Mouse (Mus musculus): ENCODE data around the gene Mucl3. TPM values are rescaled to one million over a fixed set of nuclear protein-coding genes. Genes with fewer than 3 reads are reported as not detected.
A peak's percentile ranks its signal among the peaks of the same experiment; 100 is the strongest.

The Mucl3 gene
- total and polyA plus RNA-seq, 3 experiments = not detected

- 25% methylated on average over 6 of the region's 6 CpGs for WGBS
- Histone ChIP-seq H3K27ac (no peak overlapping the region), H3K36me3 (ENCODE audit: control insufficient read depth, insufficient read depth, low read length) (no peaks in the 10 kb centered on the region), H3K4me1 (ENCODE audit: control insufficient read depth, insufficient read depth, low read length) (no peaks in the 10 kb centered on the region), H3K27me3 (ENCODE audit: control insufficient read depth, insufficient read depth, low read length) (no peaks in the 10 kb centered on the region), H3K9ac (ENCODE audit: low read depth, low read length) (no peak overlapping the region), H3K4me3 (no peak overlapping the region), H3K79me2 (replicated peaks; ENCODE audit: control insufficient read depth, insufficient read depth, low read length) (no peaks in the 10 kb centered on the region)
- TF ChIP-seq CTCF (IDR thresholded peaks at IDR 0.05) = no peak
- DNase-seq = no peak
- intact Hi-C loops (cut with DNase I) = no loop called here
Measured at GRCm38 (mm10) chr17:35639352-35639751, 4.1 kb downstream of the Mucl3 start.

GRCm38 (mm10) chr17:35638475-35639190 lies 4.9 kb downstream of the Mucl3 start:
- Histone ChIP-seq H3K4me3 (no peak overlapping the region), H3K4me1 (ENCODE audit: control insufficient read depth, insufficient read depth, low read length) (no peaks in the 10 kb centered on the region), H3K36me3 (ENCODE audit: control insufficient read depth, insufficient read depth, low read length) (no peaks in the 10 kb centered on the region), H3K79me2 (replicated peaks; ENCODE audit: control insufficient read depth, insufficient read depth, low read length) (no peaks in the 10 kb centered on the region), H3K9ac (ENCODE audit: low read depth, low read length) (no peak overlapping the region), H3K27me3 (ENCODE audit: control insufficient read depth, insufficient read depth, low read length) (no peaks in the 10 kb centered on the region), H3K27ac (no peak overlapping the region)
- no peak for TF ChIP-seq POLR2A (IDR thresholded peaks at IDR 0.05; ENCODE audit: insufficient read depth, low read depth, low read length)
- TF ChIP-seq CTCF (IDR thresholded peaks at IDR 0.05) = no peak
- TF ChIP-seq EP300 (IDR thresholded peaks at IDR 0.05; ENCODE audit: insufficient read depth, low read depth, low read length) = no peak
- peak; percentile 53 to 63 for DNase-seq
- WGBS = 17% methylated on average over 14 of the region's 14 CpGs
- intact Hi-C loops (cut with DNase I) = no loop called here

- WGBS = 39% methylated on average over 5 of the region's 5 CpGs
- Histone ChIP-seq H3K27me3 (ENCODE audit: control insufficient read depth, insufficient read depth, low read length) (no peaks in the 10 kb centered on the region), H3K79me2 (replicated peaks; ENCODE audit: control insufficient read depth, insufficient read depth, low read length) (no peaks in the 10 kb centered on the region), H3K9ac (ENCODE audit: low read depth, low read length) (no peak overlapping the region), H3K27ac (no peak overlapping the region), H3K36me3 (ENCODE audit: control insufficient read depth, insufficient read depth, low read length) (no peaks in the 10 kb centered on the region), H3K4me3 (no peak overlapping the region), H3K4me1 (ENCODE audit: control insufficient read depth, insufficient read depth, low read length) (no peaks in the 10 kb centered on the region)
- no peak for TF ChIP-seq CTCF (IDR thresholded peaks at IDR 0.05)
- no peak for TF ChIP-seq POLR2A (IDR thresholded peaks at IDR 0.05; ENCODE audit: insufficient read depth, low read depth, low read length)
- TF ChIP-seq EP300 (IDR thresholded peaks at IDR 0.05; ENCODE audit: insufficient read depth, low read depth, low read length) = no peak
- intact Hi-C loops (cut with DNase I) = no loop called here
- no peak for DNase-seq
Measured at GRCm38 (mm10) chr17:35636363-35636762, 7.1 kb downstream of the Mucl3 start.

GRCm38 (mm10) chr17:35635699-35636111 lies 7.8 kb downstream of the Mucl3 start:
- under 1% methylated on average over 15 of the region's 15 CpGs for WGBS
- H3K36me3 ChIP-seq (ENCODE audit: control insufficient read depth, insufficient read depth, low read length) = no peaks in the 10 kb centered on the region
- no peak overlapping the region for H3K9ac ChIP-seq (ENCODE audit: low read depth, low read length)
- TF ChIP-seq CTCF (IDR thresholded peaks at IDR 0.05) (peak; percentile 89; the same call in 1 of the 2 replicates), EP300 (IDR thresholded peaks at IDR 0.05; ENCODE audit: insufficient read depth, low read depth, low read length) (no peak)
- H3K4me3 ChIP-seq = peak overlapping the region; percentile 51
- intact Hi-C loops (cut with DNase I) = loop anchor here (1.0 kb wide), 1 partner anchor 90 kb away; no protein-coding TSS in a partner anchor
- H3K79me2 ChIP-seq (replicated peaks; ENCODE audit: control insufficient read depth, insufficient read depth, low read length) = no peaks in the 10 kb centered on the region
- peak; percentile 57 to 62 for DNase-seq
- no peaks in the 10 kb centered on the region for H3K27me3 ChIP-seq (ENCODE audit: control insufficient read depth, insufficient read depth, low read length)
- H3K27ac ChIP-seq = no peak overlapping the region
- H3K4me1 ChIP-seq (ENCODE audit: control insufficient read depth, insufficient read depth, low read length) = no peaks in the 10 kb centered on the region

GRCm38 (mm10) chr17:35635202-35635601 lies 8.3 kb downstream of the Mucl3 start:
- intact Hi-C loops (cut with DNase I) = loop anchor here (1.0 kb wide), 1 partner anchor 90 kb away; no protein-coding TSS in a partner anchor
- DNase-seq = no peak
- no peak overlapping the region for H3K9ac ChIP-seq (ENCODE audit: low read depth, low read length)
- 71% methylated on average over 3 of the region's 3 CpGs for WGBS
- H3K27me3 ChIP-seq (ENCODE audit: control insufficient read depth, insufficient read depth, low read length) = no peaks in the 10 kb centered on the region
- TF ChIP-seq POLR2A (IDR thresholded peaks at IDR 0.05; ENCODE audit: insufficient read depth, low read depth, low read length) (no peak), CTCF (IDR thresholded peaks at IDR 0.05) (no peak), EP300 (IDR thresholded peaks at IDR 0.05; ENCODE audit: insufficient read depth, low read depth, low read length) (no peak)
- no peaks in the 10 kb centered on the region for H3K79me2 ChIP-seq (replicated peaks; ENCODE audit: control insufficient read depth, insufficient read depth, low read length)
- no peak overlapping the region for H3K27ac ChIP-seq
- no peaks in the 10 kb centered on the region for H3K4me1 ChIP-seq (ENCODE audit: control insufficient read depth, insufficient read depth, low read length)
- no peaks in the 10 kb centered on the region for H3K36me3 ChIP-seq (ENCODE audit: control insufficient read depth, insufficient read depth, low read length)
- H3K4me3 ChIP-seq = no peak overlapping the region

GRCm38 (mm10) chr17:35633992-35634391 lies 9.5 kb downstream of the Mucl3 start:
- Histone ChIP-seq H3K4me3 (no peak overlapping the region), H3K9ac (ENCODE audit: low read depth, low read length) (no peak overlapping the region), H3K4me1 (ENCODE audit: control insufficient read depth, insufficient read depth, low read length) (no peaks in the 10 kb centered on the region), H3K27ac (no peak overlapping the region), H3K27me3 (ENCODE audit: control insufficient read depth, insufficient read depth, low read length) (no peaks in the 10 kb centered on the region), H3K79me2 (replicated peaks; ENCODE audit: control insufficient read depth, insufficient read depth, low read length) (no peaks in the 10 kb centered on the region), H3K36me3 (ENCODE audit: control insufficient read depth, insufficient read depth, low read length) (no peaks in the 10 kb centered on the region)
- intact Hi-C loops (cut with DNase I) = no loop called here
- 6% methylated on average over 1 of the region's 1 CpGs for WGBS
- TF ChIP-seq POLR2A (IDR thresholded peaks at IDR 0.05; ENCODE audit: insufficient read depth, low read depth, low read length) (no peak), CTCF (IDR thresholded peaks at IDR 0.05) (peak; percentile 50), EP300 (IDR thresholded peaks at IDR 0.05; ENCODE audit: insufficient read depth, low read depth, low read length) (no peak)
- no peak for DNase-seq
